Mouse (Mus musculus): ENCODE measurements around the gene Scrn2. TPM values are rescaled to one million over a fixed set of nuclear protein-coding genes. Genes with fewer than 3 reads are reported as not detected.

Gene Scrn2
- total RNA-seq, 2 experiments from 2014 or later, result 3.9 to 4.2 TPM

- intact Hi-C loops (cut with DNase I), result no loop called here
- DNase-seq (ENCODE audit: extremely low spot score in 1 of 2, low spot score in 2 of 2), result no peak
Observed at GRCm38 (mm10) chr11:97009198-97009790, 20.4 kb upstream of the Scrn2 start.

GRCm38 (mm10) chr11:97013121-97013670 lies 16.5 kb upstream of the Scrn2 start, which contains the start of gene Sp6:
Sp6 (plus strand) TSS chr11:97013394.
- intact Hi-C loops (cut with DNase I), result no loop called here

GRCm38 (mm10) chr11:97017696-97018582 lies 11.8 kb upstream of the Scrn2 start:
- intact Hi-C loops (cut with DNase I), result no loop called here

More at GRCm38 (mm10) chr11:97013121-97013670, 16.5 kb upstream of the Scrn2 start, which contains the start of gene Sp6:
- peak; percentile 24 to 53 for DNase-seq (ENCODE audit: extremely low spot score in 1 of 2, low spot score in 2 of 2)

GRCm38 (mm10) chr11:97018583-97019344 lies 11.0 kb upstream of the Scrn2 start:
- no peak for DNase-seq (ENCODE audit: extremely low spot score in 1 of 2, low spot score in 2 of 2)
- intact Hi-C loops (cut with DNase I), result no loop called here

More at GRCm38 (mm10) chr11:97017696-97018582, 11.8 kb upstream of the Scrn2 start:
- DNase-seq (ENCODE audit: extremely low spot score in 1 of 2, low spot score in 2 of 2), result no peak

GRCm38 (mm10) chr11:97019345-97019708 lies 10.4 kb upstream of the Scrn2 start:
- no peak for DNase-seq (ENCODE audit: extremely low spot score in 1 of 2, low spot score in 2 of 2)
- intact Hi-C loops (cut with DNase I), result no loop called here

GRCm38 (mm10) chr11:97021121-97021765 lies 8.5 kb upstream of the Scrn2 start:
- intact Hi-C loops (cut with DNase I), result loop anchor here (10.0 kb wide), 2 partner anchors 106 to 746 kb away; partner anchors contain the start of genes Cdk5rap3 and Hoxb9
- no peak for DNase-seq (ENCODE audit: extremely low spot score in 1 of 2, low spot score in 2 of 2)

GRCm38 (mm10) chr11:97021873-97022484 lies 7.8 kb upstream of the Scrn2 start:
- intact Hi-C loops (cut with DNase I), result loop anchor here (10.0 kb wide), 2 partner anchors 107 to 747 kb away; partner anchors contain the start of genes Cdk5rap3 and Hoxb9
- peak; percentile 36 to 85 for DNase-seq (ENCODE audit: extremely low spot score in 1 of 2, low spot score in 2 of 2)

GRCm38 (mm10) chr11:97024977-97025376 lies 4.8 kb upstream of the Scrn2 start:
- intact Hi-C loops (cut with DNase I), result loop anchor here (10.0 kb wide), 2 partner anchors 110 to 750 kb away; partner anchors contain the start of genes Cdk5rap3 and Hoxb9
- DNase-seq (ENCODE audit: extremely low spot score in 1 of 2, low spot score in 2 of 2), result no peak

- DNase-seq (ENCODE audit: extremely low spot score in 1 of 2, low spot score in 2 of 2), result peak; percentile 79 to 90
- intact Hi-C loops (cut with DNase I), result loop anchor here (2.0 to 10.0 kb wide), 3 partner anchors 43 to 751 kb away; partner anchors contain the start of genes Cdk5rap3, Hoxb9 and Sp2
Observed at GRCm38 (mm10) chr11:97025721-97026344, 3.9 kb upstream of the Scrn2 start.

GRCm38 (mm10) chr11:97030426-97030825 lies 688 bp downstream of the Scrn2 start:
- intact Hi-C loops (cut with DNase I), result no loop called here
- no peak for DNase-seq (ENCODE audit: extremely low spot score in 1 of 2, low spot score in 2 of 2)

GRCm38 (mm10) chr11:97031977-97032376 lies 2.2 kb downstream of the Scrn2 start:
- DNase-seq (ENCODE audit: extremely low spot score in 1 of 2, low spot score in 2 of 2), result no peak
- intact Hi-C loops (cut with DNase I), result no loop called here

GRCm38 (mm10) chr11:97032499-97032898 lies 2.8 kb downstream of the Scrn2 start:
- intact Hi-C loops (cut with DNase I), result no loop called here
- DNase-seq (ENCODE audit: extremely low spot score in 1 of 2, low spot score in 2 of 2), result no peak

GRCm38 (mm10) chr11:97033781-97034180 lies 4.0 kb downstream of the Scrn2 start:
- intact Hi-C loops (cut with DNase I), result no loop called here
- DNase-seq (ENCODE audit: extremely low spot score in 1 of 2, low spot score in 2 of 2), result no peak

- DNase-seq (ENCODE audit: extremely low spot score in 1 of 2, low spot score in 2 of 2), result no peak
- intact Hi-C loops (cut with DNase I), result no loop called here
Observed at GRCm38 (mm10) chr11:97036141-97036540, 6.4 kb downstream of the Scrn2 start.

GRCm38 (mm10) chr11:97038881-97039280 lies 9.1 kb downstream of the Scrn2 start:
- intact Hi-C loops (cut with DNase I), result no loop called here
- DNase-seq (ENCODE audit: extremely low spot score in 1 of 2, low spot score in 2 of 2), result no peak

- intact Hi-C loops (cut with DNase I), result no loop called here
- DNase-seq (ENCODE audit: extremely low spot score in 1 of 2, low spot score in 2 of 2), result no peak
Observed at GRCm38 (mm10) chr11:97040301-97041021, 10.7 kb downstream of the Scrn2 start.
